Mouse (Mus musculus) stomach, postnatal 0 days (tissue): ENCODE results near the gene Gm4881.

Experiments used
- CTCF ChIP-seq: IDR thresholded peaks from 2 replicates; pipeline ENCODE4 v1.5.1; 2016; ENCODE audit warnings: antibody characterized with exemption, low read depth, mild to moderate bottlenecking, moderate library complexity
- EP300 ChIP-seq: optimal IDR thresholded peaks from 2 replicates; pipeline ENCODE3; 2016; ENCODE audit warnings: antibody characterized with exemption

DNA sequence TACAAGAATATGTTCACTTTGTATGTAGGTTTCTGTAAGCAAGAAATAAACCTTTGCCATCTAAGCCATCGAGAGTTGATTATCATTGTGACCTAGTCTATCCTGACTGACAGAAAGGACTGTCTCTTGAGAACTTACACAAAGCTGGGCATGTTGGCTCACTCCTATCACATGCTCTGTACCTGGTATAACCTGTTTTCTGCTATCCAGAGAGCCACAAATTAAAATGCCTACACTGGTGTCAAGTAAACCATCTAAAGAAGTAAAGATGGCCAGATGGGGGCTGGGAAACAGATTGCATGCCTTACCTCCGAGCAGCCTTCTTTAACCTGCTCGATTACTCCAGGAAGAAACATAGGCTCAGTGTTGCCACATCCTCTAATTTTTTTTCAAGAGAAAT, 66.7 kb downstream of the Gm4881 start:
- TF ChIP-seq CTCF (no peak), EP300 (no peak)
